Mouse (Mus musculus): ENCODE measurements around the gene Lrit3.

- TF ChIP-seq POLR2A (IDR thresholded peaks at IDR 0.05; ENCODE audit: borderline replicate concordance, low read depth, low read length) (no peak), CTCF (IDR thresholded peaks at IDR 0.05; ENCODE audit: low read depth, low read length) (no peak)
Measured at GRCm38 (mm10) chr3:129771210-129771609, 32.6 kb downstream of the Lrit3 start.

Data from bone marrow macrophage, adult 2 months (primary cell).